Mouse (Mus musculus) mature B cell (primary cell): ENCODE data around the gene 4930435E12Rik.

Experiments
- in situ Hi-C: fragments of 300-500 bp; cut with MboI; formaldehyde crosslinking; loops from 2 replicates; pipeline ENCODE4 v1.14.3; 2019

The 4930435E12Rik gene

GRCm38 (mm10) chr16:38769529-38769928 lies 59.0 kb downstream of the 4930435E12Rik start:
- in situ Hi-C loops = no loop called here

- in situ Hi-C loops = no loop called here
Observed at GRCm38 (mm10) chr16:38768386-38768785, 60.2 kb downstream of the 4930435E12Rik start.

- in situ Hi-C loops = no loop called here
Observed at GRCm38 (mm10) chr16:38767761-38768160, 60.8 kb downstream of the 4930435E12Rik start.

- in situ Hi-C loops = no loop called here
Observed at GRCm38 (mm10) chr16:38766671-38767070, 61.9 kb downstream of the 4930435E12Rik start.

- in situ Hi-C loops = no loop called here
Observed at GRCm38 (mm10) chr16:38763508-38763907, 65.0 kb downstream of the 4930435E12Rik start.

- in situ Hi-C loops = no loop called here
Observed at GRCm38 (mm10) chr16:38762401-38762800, 66.1 kb downstream of the 4930435E12Rik start.
